In the genomic region with DNA sequence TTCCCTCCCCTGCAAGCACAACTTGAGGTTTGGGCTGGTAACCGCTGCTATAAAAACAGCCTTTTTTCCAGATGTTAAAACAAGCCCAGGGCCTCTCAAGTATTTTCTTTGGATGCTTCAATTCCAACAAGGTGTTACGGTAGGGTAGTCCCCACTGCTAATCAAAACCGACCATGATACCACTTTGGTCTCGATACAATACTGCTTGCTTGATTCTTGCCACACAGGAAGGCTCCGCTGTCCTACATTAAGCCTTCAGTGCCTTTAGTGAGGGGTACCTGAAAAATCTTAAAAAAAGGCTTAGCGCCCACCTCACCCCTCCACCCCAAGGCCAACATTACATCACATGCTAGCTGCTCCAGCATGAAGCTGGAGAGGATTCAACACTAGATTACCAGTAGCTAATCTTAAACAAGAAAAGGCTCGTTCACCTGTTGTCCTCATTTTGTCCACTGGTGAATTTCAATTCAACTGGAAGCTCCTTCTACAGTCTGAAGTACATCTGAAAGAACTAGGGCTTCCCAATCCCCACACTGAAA, we compare ENCODE assay signal across 8 mouse cellular contexts. TPM values are rescaled to one million over a fixed set of nuclear protein-coding genes. Genes with fewer than 3 reads are reported as not detected.
DNase-seq lines count a peak whose midpoint lies in the region; ATAC-seq and TF ChIP-seq lines count a peak whose summit lies in the region.

No protein-coding gene starts in this region.

- H3K9me3 ChIP-seq in heart, postnatal 0 days (replicated peaks; ENCODE audit: control insufficient read depth, low read length), result no peaks in the 10 kb centered on the region
- no peaks in the 10 kb centered on the region for H3K9me3 ChIP-seq in midbrain, embryonic 10.5 days (replicated peaks)

- peak overlapping the region; percentile 54 for H3K27ac ChIP-seq in kidney, adult 2 months (ENCODE audit: insufficient read depth, low read depth, low read length)
- peak overlapping the region; percentile 82 for H3K27ac ChIP-seq in heart, postnatal 0 days (ENCODE audit: low read depth)
- no peak overlapping the region for H3K27ac ChIP-seq in midbrain, embryonic 10.5 days (replicated peaks)

- H3K27me3 ChIP-seq in kidney, adult 2 months (replicated peaks; ENCODE audit: control insufficient read depth, insufficient read depth, low read length), result no peaks in the 10 kb centered on the region
- no peaks in the 10 kb centered on the region for H3K27me3 ChIP-seq in heart, postnatal 0 days (ENCODE audit: control insufficient read depth, insufficient read depth, low read length)
- H3K27me3 ChIP-seq in midbrain, embryonic 10.5 days (ENCODE audit: low read depth, poor library complexity, severe bottlenecking), result no peaks in the 10 kb centered on the region

- TF ChIP-seq EP300 in heart, postnatal 0 days (IDR thresholded peaks at IDR 0.05; ENCODE audit: low read depth), result no peak

- peak overlapping the region; percentile 100 for H3K9ac ChIP-seq in heart, postnatal 0 days (replicated peaks; ENCODE audit: low read depth, low read length)

- no peak for TF ChIP-seq CTCF in kidney, adult 2 months (conservative IDR thresholded peaks at IDR 0.05; ENCODE audit: insufficient read depth, insufficient read length, low read depth, low read length)
- TF ChIP-seq CTCF in heart, postnatal 0 days (IDR thresholded peaks at IDR 0.05; ENCODE audit: low read depth), result no peak

- TF ChIP-seq POLR2A in kidney, adult 2 months (IDR thresholded peaks at IDR 0.05; ENCODE audit: low read depth, low read length), result no peak

- peaks cover 42% of the 10 kb centered on the region for H3K36me3 ChIP-seq in kidney, adult 2 months (ENCODE audit: control insufficient read depth, insufficient read depth, low read length)
- H3K36me3 ChIP-seq in heart, postnatal 0 days (replicated peaks; ENCODE audit: control insufficient read depth, insufficient read depth, low read length), result peaks cover 58% of the 10 kb centered on the region
- H3K36me3 ChIP-seq in midbrain, embryonic 10.5 days, result peaks cover 66% of the 10 kb centered on the region

- 6% methylated on average over 7 of the region's 7 CpGs for WGBS in kidney, adult 2 months
- WGBS in heart, postnatal 0 days, result 28% methylated on average over 7 of the region's 7 CpGs
- 86% methylated on average over 7 of the region's 7 CpGs for WGBS in midbrain, embryonic 10.5 days

- peak overlapping the region; percentile 71 for H3K4me2 ChIP-seq in heart, postnatal 0 days (ENCODE audit: low read depth, low read length)

- peak overlapping the region; percentile 84 for H3K4me3 ChIP-seq in kidney, adult 2 months (ENCODE audit: insufficient read depth, low read depth, low read length)
- peak overlapping the region; percentile 90 for H3K4me3 ChIP-seq in heart, postnatal 0 days (ENCODE audit: low read depth, low read length)
- peak overlapping the region; percentile 99 for H3K4me3 ChIP-seq in midbrain, embryonic 10.5 days

- DNase-seq in kidney, adult 2 months, result no peak
- no peak for DNase-seq in kidney, adult 18-20 months
- peak; percentile 65 for DNase-seq in NIH3T3 (ENCODE audit: low read depth)
- DNase-seq in heart, postnatal 0 days (ENCODE audit: low spot score), result no peak
- DNase-seq in midbrain, embryonic 10.5 days (ENCODE audit: low spot score), result no peak
- DNase-seq in urinary bladder, adult 18-20 months (ENCODE audit: low spot score in 2 of 2), result no peak
- no peak for DNase-seq in urinary bladder, adult 2 months (ENCODE audit: low spot score)

- peaks cover 3% of the 10 kb centered on the region; the same call in 1 of the 2 replicates for H3K4me1 ChIP-seq in kidney, adult 2 months (ENCODE audit: control insufficient read depth, insufficient read depth, low read length)
- H3K4me1 ChIP-seq in heart, postnatal 0 days (ENCODE audit: control insufficient read depth, insufficient read depth), result no peaks in the 10 kb centered on the region
- peaks cover 44% of the 10 kb centered on the region for H3K4me1 ChIP-seq in midbrain, embryonic 10.5 days

- no peak for ATAC-seq in heart, postnatal 0 days (ENCODE audit: insufficient read depth, low read depth)
- ATAC-seq in megakaryocyte-erythroid progenitor cell, adult 5-6 weeks (replicated peaks; ENCODE audit: low FRiP score, low TSS enrichment, poor library complexity, severe bottlenecking), result no peak

RNA-seq across cellular contexts. Expression of gene Scyl1, which starts 25.4 kb away (rescaled TPM):
- polyA plus RNA-seq in kidney, adult 2 months (2012; rRNA removed), result 107 and 134 TPM in 2 replicates
- total RNA-seq in heart, postnatal 0 days (2014; rRNA removed; ENCODE audit: low replicate concordance), result 78.0 and 82.4 TPM in 2 replicates
- 46.1 and 47.1 TPM in 2 replicates for polyA plus RNA-seq in heart, postnatal 0 days (2015; fragmentation: Nextera tagmentation; extraction: Ambion mirVana)
- 68.3 and 71.3 TPM in 2 replicates for polyA plus RNA-seq in midbrain, embryonic 10.5 days (2016; fragmentation: Nextera tagmentation; extraction: Ambion mirVana)
- total RNA-seq in megakaryocyte-erythroid progenitor cell, adult 5-6 weeks (2014; fragmentation: Nextera tagmentation), result 28.7 and 43.4 TPM in 2 replicates
- 20.2 and 23.1 TPM in 2 replicates for total RNA-seq in megakaryocyte-erythroid progenitor cell, adult 5-6 weeks (2017)
- 104 and 123 TPM in 2 replicates for polyA plus RNA-seq in urinary bladder, adult 2 months (2012; rRNA removed)

RNA-seq across cellular contexts. Expression of gene Ltbp3, which starts 55.9 kb away (rescaled TPM):
- polyA plus RNA-seq in kidney, adult 2 months (2012; rRNA removed), result 52.8 and 61.8 TPM in 2 replicates
- total RNA-seq in heart, postnatal 0 days (2014; rRNA removed; ENCODE audit: low replicate concordance), result 60.0 and 73.4 TPM in 2 replicates
- 15.4 and 16.3 TPM in 2 replicates for polyA plus RNA-seq in heart, postnatal 0 days (2015; fragmentation: Nextera tagmentation; extraction: Ambion mirVana)
- polyA plus RNA-seq in midbrain, embryonic 10.5 days (2016; fragmentation: Nextera tagmentation; extraction: Ambion mirVana), result 2.9 and 3.1 TPM in 2 replicates
- 3.5 and 4.4 TPM in 2 replicates for total RNA-seq in megakaryocyte-erythroid progenitor cell, adult 5-6 weeks (2014; fragmentation: Nextera tagmentation)
- 3.4 TPM in 2 replicates for total RNA-seq in megakaryocyte-erythroid progenitor cell, adult 5-6 weeks (2017)
- 132 and 164 TPM in 2 replicates for polyA plus RNA-seq in urinary bladder, adult 2 months (2012; rRNA removed)
